Mouse (Mus musculus): Measurements from ENCODE around the gene Ablim2. TPM values are rescaled to one million over a fixed set of nuclear protein-coding genes. Genes with fewer than 3 reads are reported as not detected.

The Ablim2 gene
- polyA plus RNA-seq, 1 experiment from 2014 or later: 0.51 TPM

GRCm38 (mm10) chr5:35730552-35730951 lies 27.1 kb upstream of the Ablim2 start:
- DNase-seq (ENCODE audit: low spot score, missing footprints) (no peak), ATAC-seq (ENCODE audit: low FRiP score) (no peak)
- H3K9ac ChIP-seq (ENCODE audit: low read length): no peak overlapping the region
- no peaks in the 10 kb centered on the region for H3K36me3 ChIP-seq (ENCODE audit: control insufficient read depth, insufficient read depth, low read length)
- H3K9me3 ChIP-seq (ENCODE audit: control insufficient read depth, low read length): no peaks in the 10 kb centered on the region
- no peak overlapping the region for H3K4me3 ChIP-seq (ENCODE audit: low read depth, low read length)
- H3K27me3 ChIP-seq (ENCODE audit: control insufficient read depth, insufficient read depth, low read length): no peaks in the 10 kb centered on the region
- H3K27ac ChIP-seq (ENCODE audit: low read depth, low read length): no peak overlapping the region
- WGBS: 93% methylated on average over 1 of the region's 1 CpGs
- H3K4me2 ChIP-seq: no peak overlapping the region
- H3K4me1 ChIP-seq (ENCODE audit: control insufficient read depth, insufficient read depth, low read length): no peaks in the 10 kb centered on the region

GRCm38 (mm10) chr5:35731006-35731405 lies 26.7 kb upstream of the Ablim2 start:
- WGBS: 86% methylated on average over 4 of the region's 4 CpGs
- Histone ChIP-seq H3K4me1 (ENCODE audit: control insufficient read depth, insufficient read depth, low read length) (no peaks in the 10 kb centered on the region), H3K4me3 (ENCODE audit: low read depth, low read length) (no peak overlapping the region), H3K9me3 (ENCODE audit: control insufficient read depth, low read length) (no peaks in the 10 kb centered on the region), H3K36me3 (ENCODE audit: control insufficient read depth, insufficient read depth, low read length) (no peaks in the 10 kb centered on the region), H3K27ac (ENCODE audit: low read depth, low read length) (no peak overlapping the region), H3K4me2 (no peak overlapping the region), H3K9ac (ENCODE audit: low read length) (no peak overlapping the region), H3K27me3 (ENCODE audit: control insufficient read depth, insufficient read depth, low read length) (no peaks in the 10 kb centered on the region)
- ATAC-seq (ENCODE audit: low FRiP score): no peak
- DNase-seq (ENCODE audit: low spot score, missing footprints): no peak

GRCm38 (mm10) chr5:35733523-35733922 lies 24.2 kb upstream of the Ablim2 start:
- no peaks in the 10 kb centered on the region for H3K9me3 ChIP-seq (ENCODE audit: control insufficient read depth, low read length)
- no peaks in the 10 kb centered on the region for H3K4me1 ChIP-seq (ENCODE audit: control insufficient read depth, insufficient read depth, low read length)
- no peak for ATAC-seq (ENCODE audit: low FRiP score)
- no peaks in the 10 kb centered on the region for H3K27me3 ChIP-seq (ENCODE audit: control insufficient read depth, insufficient read depth, low read length)
- no peak overlapping the region for H3K27ac ChIP-seq (ENCODE audit: low read depth, low read length)
- WGBS: 91% methylated on average over 2 of the region's 2 CpGs
- no peak overlapping the region for H3K4me2 ChIP-seq
- H3K4me3 ChIP-seq (ENCODE audit: low read depth, low read length): no peak overlapping the region
- no peak overlapping the region for H3K9ac ChIP-seq (ENCODE audit: low read length)
- H3K36me3 ChIP-seq (ENCODE audit: control insufficient read depth, insufficient read depth, low read length): no peaks in the 10 kb centered on the region
- peak; percentile 8 for DNase-seq (ENCODE audit: low spot score, missing footprints)

GRCm38 (mm10) chr5:35737231-35737901 lies 20.3 kb upstream of the Ablim2 start:
- DNase-seq (ENCODE audit: low spot score, missing footprints) (no peak), ATAC-seq (ENCODE audit: low FRiP score) (no peak)
- H3K4me3 ChIP-seq (ENCODE audit: low read depth, low read length): no peak overlapping the region
- no peak overlapping the region for H3K27ac ChIP-seq (ENCODE audit: low read depth, low read length)
- H3K4me2 ChIP-seq: no peak overlapping the region
- WGBS: 89% methylated on average over 20 of the region's 20 CpGs
- H3K27me3 ChIP-seq (ENCODE audit: control insufficient read depth, insufficient read depth, low read length): peaks cover 4% of the 10 kb centered on the region; the same call in 1 of the 2 replicates
- H3K9ac ChIP-seq (ENCODE audit: low read length): no peak overlapping the region
- no peaks in the 10 kb centered on the region for H3K36me3 ChIP-seq (ENCODE audit: control insufficient read depth, insufficient read depth, low read length)
- no peaks in the 10 kb centered on the region for H3K4me1 ChIP-seq (ENCODE audit: control insufficient read depth, insufficient read depth, low read length)
- H3K9me3 ChIP-seq (ENCODE audit: control insufficient read depth, low read length): no peaks in the 10 kb centered on the region

- Histone ChIP-seq H3K27me3 (ENCODE audit: control insufficient read depth, insufficient read depth, low read length) (peaks cover 4% of the 10 kb centered on the region; the same call in 1 of the 2 replicates), H3K4me1 (ENCODE audit: control insufficient read depth, insufficient read depth, low read length) (no peaks in the 10 kb centered on the region), H3K27ac (ENCODE audit: low read depth, low read length) (no peak overlapping the region), H3K36me3 (ENCODE audit: control insufficient read depth, insufficient read depth, low read length) (no peaks in the 10 kb centered on the region), H3K9ac (ENCODE audit: low read length) (no peak overlapping the region), H3K9me3 (ENCODE audit: control insufficient read depth, low read length) (no peaks in the 10 kb centered on the region), H3K4me2 (no peak overlapping the region), H3K4me3 (ENCODE audit: low read depth, low read length) (no peak overlapping the region)
- WGBS: 73% methylated on average over 2 of the region's 2 CpGs
- no peak for DNase-seq (ENCODE audit: low spot score, missing footprints)
- ATAC-seq (ENCODE audit: low FRiP score): no peak
These were observed 18.7 kb upstream of the Ablim2 start for GRCm38 (mm10) chr5:35739005-35739404.

- no peaks in the 10 kb centered on the region for H3K9me3 ChIP-seq (ENCODE audit: control insufficient read depth, low read length)
- no peak within 1 kb of the TSS for H3K27ac ChIP-seq (ENCODE audit: low read depth, low read length)
- no peaks in the 10 kb centered on the region for H3K4me1 ChIP-seq (ENCODE audit: control insufficient read depth, insufficient read depth, low read length)
- no peak for DNase-seq (ENCODE audit: low spot score, missing footprints)
- no peaks in the 10 kb centered on the region for H3K36me3 ChIP-seq (ENCODE audit: control insufficient read depth, insufficient read depth, low read length)
- peaks cover 4% of the 10 kb centered on the region; the same call in 1 of the 2 replicates for H3K27me3 ChIP-seq (ENCODE audit: control insufficient read depth, insufficient read depth, low read length)
- H3K4me3 ChIP-seq (ENCODE audit: low read depth, low read length): no peak within 1 kb of the TSS
- H3K4me2 ChIP-seq: no peak within 1 kb of the TSS
- WGBS: 22% methylated on average over 10 of the region's 10 CpGs
- no peak within 1 kb of the TSS for H3K9ac ChIP-seq (ENCODE audit: low read length)
- ATAC-seq (ENCODE audit: low FRiP score): no peak
These were observed 18.0 kb upstream of the Ablim2 start, which contains the start of gene Sh3tc1 for GRCm38 (mm10) chr5:35739536-35740278. TSS of gene Sh3tc1 (minus strand) at chr5:35739987.

- WGBS: 6% methylated on average over 10 of the region's 10 CpGs
- H3K4me1 ChIP-seq (ENCODE audit: control insufficient read depth, insufficient read depth, low read length): no peaks in the 10 kb centered on the region
- no peak overlapping the region for H3K9ac ChIP-seq (ENCODE audit: low read length)
- H3K4me3 ChIP-seq (ENCODE audit: low read depth, low read length): no peak overlapping the region
- H3K36me3 ChIP-seq (ENCODE audit: control insufficient read depth, insufficient read depth, low read length): no peaks in the 10 kb centered on the region
- no peak overlapping the region for H3K27ac ChIP-seq (ENCODE audit: low read depth, low read length)
- peaks cover 4% of the 10 kb centered on the region; the same call in 1 of the 2 replicates for H3K27me3 ChIP-seq (ENCODE audit: control insufficient read depth, insufficient read depth, low read length)
- ATAC-seq (ENCODE audit: low FRiP score): no peak
- no peak overlapping the region for H3K4me2 ChIP-seq
- H3K9me3 ChIP-seq (ENCODE audit: control insufficient read depth, low read length): no peaks in the 10 kb centered on the region
- no peak for DNase-seq (ENCODE audit: low spot score, missing footprints)
These were observed 17.0 kb upstream of the Ablim2 start for GRCm38 (mm10) chr5:35740716-35741115.

GRCm38 (mm10) chr5:35741225-35741820 lies 16.4 kb upstream of the Ablim2 start:
- no peak for DNase-seq (ENCODE audit: low spot score, missing footprints)
- H3K9me3 ChIP-seq (ENCODE audit: control insufficient read depth, low read length): no peaks in the 10 kb centered on the region
- no peak for ATAC-seq (ENCODE audit: low FRiP score)
- H3K27ac ChIP-seq (ENCODE audit: low read depth, low read length): no peak overlapping the region
- no peaks in the 10 kb centered on the region for H3K4me1 ChIP-seq (ENCODE audit: control insufficient read depth, insufficient read depth, low read length)
- 47% methylated on average over 13 of the region's 13 CpGs for WGBS
- no peak overlapping the region for H3K4me2 ChIP-seq
- no peaks in the 10 kb centered on the region for H3K36me3 ChIP-seq (ENCODE audit: control insufficient read depth, insufficient read depth, low read length)
- no peak overlapping the region for H3K9ac ChIP-seq (ENCODE audit: low read length)
- peaks cover 4% of the 10 kb centered on the region; the same call in 1 of the 2 replicates for H3K27me3 ChIP-seq (ENCODE audit: control insufficient read depth, insufficient read depth, low read length)
- H3K4me3 ChIP-seq (ENCODE audit: low read depth, low read length): no peak overlapping the region
